ENCODE assay signal across 19 mouse cellular contexts in genomic region chr11:33103291-33103943, GRCm38 (mm10). TPM values are rescaled to one million over a fixed set of nuclear protein-coding genes. Genes with fewer than 3 reads are reported as not detected.
DNase-seq lines count a peak whose midpoint lies in the region; TF ChIP-seq lines count a peak whose summit lies in the region.
"Had no signal": no experiment of that assay in that cellular context is flagged by ENCODE, and none has a peak within 500 bp of the region (broad histone marks: within the 10 kb centered on the region; RNA-seq: fewer than 3 reads in every experiment).

No protein-coding gene starts in this region.

- no peak overlapping the region for H3K27ac ChIP-seq in limb, embryonic 10.5 days
- H3K27ac ChIP-seq: embryonic facial prominence, embryonic 15.5 days; forebrain, embryonic 10.5 days; liver, embryonic 14.5 days; neural tube, embryonic 12.5 days had no signal

- H3K4me1 ChIP-seq in lung, adult 2 months (ENCODE audit: control insufficient read depth, insufficient read depth, low read length) = no peaks in the 10 kb centered on the region
- H3K4me1 ChIP-seq in limb, embryonic 10.5 days = peaks cover 23% of the 10 kb centered on the region

- no peak overlapping the region for H3K4me3 ChIP-seq in lung, adult 2 months (replicated peaks; ENCODE audit: extremely low read depth, low read depth, low read length)
- H3K4me3 ChIP-seq in limb, embryonic 10.5 days = no peak overlapping the region
- H3K4me3 ChIP-seq: embryonic facial prominence, embryonic 15.5 days; forebrain, embryonic 10.5 days; neural tube, embryonic 12.5 days had no signal

- no peaks in the 10 kb centered on the region for H3K9me3 ChIP-seq in limb, embryonic 10.5 days (replicated peaks)
- H3K9me3 ChIP-seq: embryonic facial prominence, embryonic 15.5 days; forebrain, embryonic 10.5 days; neural tube, embryonic 12.5 days had no signal

- peak; percentile 13 to 32 for DNase-seq in kidney, postnatal 36 days
- DNase-seq in kidney, adult 11 months = no peak
- peak; percentile 30 for DNase-seq in lung, postnatal 10 days
- no peak for DNase-seq in lung, adult 2 months
- peak; percentile 23 for DNase-seq in NIH3T3 (ENCODE audit: low read depth)
- DNase-seq in adrenal gland, postnatal 36 days = peak; percentile 77 to 81
- no peak for DNase-seq in limb, embryonic 10.5 days (ENCODE audit: low spot score)
- DNase-seq in right cerebral cortex, postnatal 25 days = no peak
- DNase-seq: cerebellum, postnatal 14 days; embryo, embryonic 11 days; heart, adult 18-20 months; heart, postnatal 4 days; kidney, adult 18-20 months; right cerebral cortex, postnatal 4 days had no signal

- 74% methylated on average over 13 of the region's 13 CpGs for WGBS in lung, adult 2 months
- WGBS in limb, embryonic 10.5 days = 95% methylated on average over 13 of the region's 13 CpGs

- peaks cover 16% of the 10 kb centered on the region; the same call in 1 of the 2 replicates for H3K27me3 ChIP-seq in limb, embryonic 10.5 days (ENCODE audit: low read depth, poor library complexity, severe bottlenecking)
- H3K27me3 ChIP-seq: neural tube, embryonic 12.5 days had no signal

- no peaks in the 10 kb centered on the region for H3K36me3 ChIP-seq in limb, embryonic 10.5 days
- H3K36me3 ChIP-seq: embryonic facial prominence, embryonic 15.5 days; forebrain, embryonic 10.5 days; neural tube, embryonic 12.5 days had no signal

- TF ChIP-seq CTCF in lung, adult 2 months (IDR thresholded peaks at IDR 0.05; ENCODE audit: insufficient read depth, low read length) = no peak

- no peak for TF ChIP-seq POLR2A in lung, adult 2 months (IDR thresholded peaks at IDR 0.05; ENCODE audit: borderline replicate concordance, extremely low read depth, low read depth, low read length)

RNA-seq across cellular contexts. Expression of gene Fgf18, which starts 43.8 kb away (rescaled TPM):
- polyA plus RNA-seq in lung, adult 2 months (2012; rRNA removed) = 6.6 and 7.1 TPM in 2 replicates
- 1 to 10 TPM in 1 of 2 experiments, under 1 TPM in 1; 0.95 to 1.6 TPM for total RNA-seq in adrenal gland, postnatal 36 days (2021)
- 1.7 and 5.7 TPM in 2 replicates for polyA plus RNA-seq in limb, embryonic 10.5 days (2016; fragmentation: Nextera tagmentation; extraction: Ambion mirVana)
- total RNA-seq: megakaryocyte-erythroid progenitor cell, adult 5-6 weeks had no signal

RNA-seq across cellular contexts. Expression of gene Npm1, which starts 59.6 kb away (rescaled TPM):
- 43.1 and 74.9 TPM in 2 replicates for polyA plus RNA-seq in lung, adult 2 months (2012; rRNA removed)
- total RNA-seq in adrenal gland, postnatal 36 days (2021) = 100 to 1,000 TPM; 300 to 316 TPM
- 1,479 and 1,796 TPM in 2 replicates for polyA plus RNA-seq in limb, embryonic 10.5 days (2016; fragmentation: Nextera tagmentation; extraction: Ambion mirVana)

Comparison
In these comparisons a context has a peak if more than half of its experiments do, and no peak if none do; other contexts are left out.
1. DNase-seq: peak in kidney, postnatal 36 days (2 of 2), lung, postnatal 10 days (single experiment), NIH3T3 (single experiment) and adrenal gland, postnatal 36 days (2 of 2); none in kidney, adult 11 months (single experiment), lung, adult 2 months (single experiment), limb, embryonic 10.5 days (single experiment) and right cerebral cortex, postnatal 25 days (single experiment).
2. RNA of gene Npm1, which starts 59.6 kb away (polyA plus RNA-seq): 1,479 to 1,796 TPM in limb, embryonic 10.5 days; 43.1 to 74.9 TPM in lung, adult 2 months; every median in the first group is over 10 times any median in the second.